Mouse (Mus musculus): Measurements from ENCODE around the gene Wbp2. TPM values are rescaled to one million over a fixed set of nuclear protein-coding genes. Genes with fewer than 3 reads are reported as not detected.

The Wbp2 gene
- total RNA-seq, 2 experiments from 2014 or later = 96.6 to 99.5 TPM

- intact Hi-C loops (cut with DNase I) = no loop called here
- no peak for DNase-seq
Measured at GRCm38 (mm10) chr11:116041833-116042232, 45.0 kb downstream of the Wbp2 start.

GRCm38 (mm10) chr11:116040593-116040992 lies 46.2 kb downstream of the Wbp2 start:
- DNase-seq = peak; percentile 46
- intact Hi-C loops (cut with DNase I) = no loop called here

GRCm38 (mm10) chr11:116037826-116038225 lies 49.0 kb downstream of the Wbp2 start:
- DNase-seq = no peak
- intact Hi-C loops (cut with DNase I) = no loop called here

- intact Hi-C loops (cut with DNase I) = no loop called here
- DNase-seq = no peak
Measured at GRCm38 (mm10) chr11:116036671-116037070, 50.1 kb downstream of the Wbp2 start.

GRCm38 (mm10) chr11:116034584-116034983 lies 52.2 kb downstream of the Wbp2 start:
- intact Hi-C loops (cut with DNase I) = no loop called here
- no peak for DNase-seq

- peak in 1 of 2 experiments; percentile 15 for DNase-seq
- intact Hi-C loops (cut with DNase I) = loop anchor here (2.0 kb wide), 2 partner anchors 54 to 100 kb away; partner anchors contain the start of gene Trim65
Measured at GRCm38 (mm10) chr11:116030898-116031845, 55.6 kb downstream of the Wbp2 start.

- DNase-seq = peak; percentile 99
- intact Hi-C loops (cut with DNase I) = loop anchor here (2.0 kb wide), 2 partner anchors 55 to 101 kb away; partner anchors contain the start of gene Trim65
Measured at GRCm38 (mm10) chr11:116030088-116030897, 56.5 kb downstream of the Wbp2 start, which contains the start of gene Unk. Gene Unk, plus strand, starts transcription at chr11:116030322.

GRCm38 (mm10) chr11:116029086-116029865 lies 57.5 kb downstream of the Wbp2 start:
- intact Hi-C loops (cut with DNase I) = no loop called here
- no peak for DNase-seq

Other genes with a start within 250 kb of the Wbp2 start
- gene Myo15b, start 228.6 kb downstream of the Wbp2 start, total RNA-seq (2021) = under 1 TPM; 0.17 to 0.22 TPM
- 10 to 100 TPM; 28.7 to 43.3 TPM for gene Smim5, start 187.0 kb downstream of the Wbp2 start, total RNA-seq (2021)
- gene Smim6, start 175.0 kb downstream of the Wbp2 start, total RNA-seq (2021) = under 1 TPM; 0.37 to 0.45 TPM
- gene Sap30bp, start 153.7 kb downstream of the Wbp2 start, total RNA-seq (2021) = 10 to 100 TPM; 26.6 to 26.7 TPM
- 10 to 100 TPM in 1 of 2 experiments, 1 to 10 TPM in 1; 8.3 to 10.9 TPM for gene Recql5, start 153.5 kb downstream of the Wbp2 start, total RNA-seq (2021)
- gene Itgb4, start 112.3 kb downstream of the Wbp2 start, total RNA-seq (2021) = 1 to 10 TPM; 4.8 to 5.5 TPM
- 10 to 100 TPM; 31.7 to 33.1 TPM for gene Galk1, start 74.3 kb downstream of the Wbp2 start, total RNA-seq (2021)
- gene H3f3b, start 59.0 kb downstream of the Wbp2 start, total RNA-seq (2021) = 100 to 1,000 TPM; 338 to 393 TPM
- gene Unk, start 56.7 kb downstream of the Wbp2 start, total RNA-seq (2021) = 10 to 100 TPM; 16.3 to 17.0 TPM
- gene Unc13d, start 9.0 kb downstream of the Wbp2 start, total RNA-seq (2021) = 1 to 10 TPM in 1 of 2 experiments, under 1 TPM in 1; 0.52 to 1.0 TPM
- gene Trim47, start 40.2 kb upstream of the Wbp2 start, total RNA-seq (2021) = 10 to 100 TPM; 43.3 to 49.7 TPM
- 1 to 10 TPM; 5.4 to 6.3 TPM for gene Trim65, start 44.1 kb upstream of the Wbp2 start, total RNA-seq (2021)
- gene Mrpl38, start 51.9 kb upstream of the Wbp2 start, total RNA-seq (2021) = 10 to 100 TPM; 55.9 to 56.8 TPM
- gene Fbf1, start 81.2 kb upstream of the Wbp2 start, total RNA-seq (2021) = 10 to 100 TPM; 17.4 to 17.7 TPM
- 10 to 100 TPM; 29.7 to 34.0 TPM for gene Ten1, start 111.9 kb upstream of the Wbp2 start, total RNA-seq (2021)
- gene Acox1, start 112.0 kb upstream of the Wbp2 start, total RNA-seq (2021) = 10 to 100 TPM; 92.5 to 99.9 TPM
- gene Evpl, start 151.1 kb upstream of the Wbp2 start, total RNA-seq (2021) = 1 to 10 TPM; 1.2 TPM
- gene Srp68, start 187.2 kb upstream of the Wbp2 start, total RNA-seq (2021) = 10 to 100 TPM; 58.7 to 59.8 TPM
- gene Galr2, start 193.9 kb upstream of the Wbp2 start, total RNA-seq (2021) = not detected
- 10 to 100 TPM; 61.0 to 65.9 TPM for gene Exoc7, start 220.2 kb upstream of the Wbp2 start, total RNA-seq (2021)
- gene Foxj1, start 248.4 kb upstream of the Wbp2 start, total RNA-seq (2021) = not detected